Mouse (Mus musculus): ENCODE results near the gene Strada. TPM values are rescaled to one million over a fixed set of nuclear protein-coding genes. Genes with fewer than 3 reads are reported as not detected.
"Not testable (repeated sequence)": the region's sequence is repeated elsewhere in the genome, so short reads cannot be mapped to it uniquely, and the experiment has no call there.

The Strada gene
- polyA plus RNA-seq, 1 experiment from 2014 or later, result 21.9 TPM

DNA sequence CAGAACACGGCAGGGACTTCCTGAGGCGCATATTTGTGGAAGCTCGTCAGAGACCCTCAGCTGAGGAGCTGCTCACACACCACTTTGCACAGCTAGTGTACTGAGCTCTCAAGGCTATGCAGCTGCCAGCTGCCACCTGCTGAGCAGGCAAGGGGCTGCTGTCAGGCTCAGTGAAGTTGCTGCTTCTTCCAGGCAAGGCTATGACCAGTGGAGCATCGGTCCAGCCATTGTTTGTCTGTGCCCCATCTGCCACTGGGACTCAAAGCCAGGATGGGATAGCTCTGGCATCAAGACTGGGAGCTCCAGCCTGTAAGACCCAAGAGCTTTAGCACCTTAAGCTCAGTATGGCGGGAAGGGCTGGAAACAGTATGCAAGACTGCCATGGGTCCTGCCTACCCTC, 47.9 kb downstream of the Strada start:
- ATAC-seq (replicated peaks; ENCODE audit: extremely low read depth, insufficient read depth, low FRiP score), result no peak
- Histone ChIP-seq H3K27me3 (ENCODE audit: control insufficient read depth, insufficient read depth, low read length) (no peaks in the 10 kb centered on the region), H3K36me3 (ENCODE audit: control insufficient read depth, insufficient read depth) (peaks cover 47% of the 10 kb centered on the region), H3K4me3 (ENCODE audit: low read length) (no peak overlapping the region), H3K4me2 (ENCODE audit: low read depth, low read length) (no peak overlapping the region), H3K9me3 (replicated peaks; ENCODE audit: control insufficient read depth, low read length) (no peaks in the 10 kb centered on the region), H3K27ac (ENCODE audit: low read length) (no peak overlapping the region), H3K9ac (ENCODE audit: low read length) (no peak overlapping the region), H3K4me1 (ENCODE audit: control insufficient read depth, insufficient read depth, low read length) (peaks cover 5% of the 10 kb centered on the region)
- 75% methylated on average over 5 of the region's 5 CpGs for WGBS

- no peaks in the 10 kb centered on the region for H3K27me3 ChIP-seq (ENCODE audit: control insufficient read depth, insufficient read depth, low read length)
- no peak overlapping the region for H3K27ac ChIP-seq (ENCODE audit: low read length)
- ATAC-seq (replicated peaks; ENCODE audit: extremely low read depth, insufficient read depth, low FRiP score), result no peak
- no peak overlapping the region for H3K4me2 ChIP-seq (ENCODE audit: low read depth, low read length)
- no peak overlapping the region for H3K9ac ChIP-seq (ENCODE audit: low read length)
- no peaks in the 10 kb centered on the region; the same call in 1 of the 2 replicates for H3K4me1 ChIP-seq (ENCODE audit: control insufficient read depth, insufficient read depth, low read length)
- peaks cover 55% of the 10 kb centered on the region for H3K36me3 ChIP-seq (ENCODE audit: control insufficient read depth, insufficient read depth)
- no peaks in the 10 kb centered on the region for H3K9me3 ChIP-seq (replicated peaks; ENCODE audit: control insufficient read depth, low read length)
- 71% methylated on average over 8 of the region's 8 CpGs for WGBS
- no peak overlapping the region for H3K4me3 ChIP-seq (ENCODE audit: low read length)
Observed at GRCm38 (mm10) chr11:106152132-106152531, 49.8 kb downstream of the Strada start.

- Histone ChIP-seq H3K27me3 (ENCODE audit: control insufficient read depth, insufficient read depth, low read length) (no peaks in the 10 kb centered on the region), H3K9me3 (replicated peaks; ENCODE audit: control insufficient read depth, low read length) (no peaks in the 10 kb centered on the region), H3K4me1 (ENCODE audit: control insufficient read depth, insufficient read depth, low read length) (no peaks in the 10 kb centered on the region), H3K36me3 (ENCODE audit: control insufficient read depth, insufficient read depth) (peaks cover 49% of the 10 kb centered on the region), H3K27ac (ENCODE audit: low read length) (no peak overlapping the region), H3K4me3 (ENCODE audit: low read length) (no peak overlapping the region), H3K9ac (ENCODE audit: low read length) (no peak overlapping the region), H3K4me2 (ENCODE audit: low read depth, low read length) (no peak overlapping the region)
- 81% methylated on average over 3 of the region's 3 CpGs for WGBS
- ATAC-seq (replicated peaks; ENCODE audit: extremely low read depth, insufficient read depth, low FRiP score), result no peak
Observed at GRCm38 (mm10) chr11:106151219-106151618, 50.7 kb downstream of the Strada start.

- Histone ChIP-seq H3K4me2 (ENCODE audit: low read depth, low read length) (peak overlapping the region; percentile 57), H3K9me3 (replicated peaks; ENCODE audit: control insufficient read depth, low read length) (no peaks in the 10 kb centered on the region), H3K27ac (ENCODE audit: low read length) (peak overlapping the region; percentile 93), H3K27me3 (ENCODE audit: control insufficient read depth, insufficient read depth, low read length) (no peaks in the 10 kb centered on the region), H3K4me3 (ENCODE audit: low read length) (peak overlapping the region; percentile 20), H3K9ac (ENCODE audit: low read length) (peak overlapping the region; percentile 60), H3K4me1 (ENCODE audit: control insufficient read depth, insufficient read depth, low read length) (peaks cover 21% of the 10 kb centered on the region), H3K36me3 (ENCODE audit: control insufficient read depth, insufficient read depth) (peaks cover 16% of the 10 kb centered on the region)
- 11% methylated on average over 8 of the region's 8 CpGs for WGBS
- ATAC-seq (replicated peaks; ENCODE audit: extremely low read depth, insufficient read depth, low FRiP score), result peak; percentile 92
Observed at GRCm38 (mm10) chr11:106134580-106135528, 67.1 kb downstream of the Strada start.

GRCm38 (mm10) chr11:106132516-106132915, 69.5 kb downstream of the Strada start:
- no peaks in the 10 kb centered on the region for H3K27me3 ChIP-seq (ENCODE audit: control insufficient read depth, insufficient read depth, low read length)
- no peak for ATAC-seq (replicated peaks; ENCODE audit: extremely low read depth, insufficient read depth, low FRiP score)
- peaks cover 21% of the 10 kb centered on the region for H3K4me1 ChIP-seq (ENCODE audit: control insufficient read depth, insufficient read depth, low read length)
- 89% methylated on average over 5 of the region's 5 CpGs for WGBS
- H3K9me3 ChIP-seq (replicated peaks; ENCODE audit: control insufficient read depth, low read length), result no peaks in the 10 kb centered on the region
- no peak overlapping the region for H3K27ac ChIP-seq (ENCODE audit: low read length)
- no peak overlapping the region for H3K9ac ChIP-seq (ENCODE audit: low read length)
- H3K4me2 ChIP-seq (ENCODE audit: low read depth, low read length), result no peak overlapping the region
- H3K4me3 ChIP-seq (ENCODE audit: low read length), result no peak overlapping the region
- peaks cover 17% of the 10 kb centered on the region for H3K36me3 ChIP-seq (ENCODE audit: control insufficient read depth, insufficient read depth)

DNA sequence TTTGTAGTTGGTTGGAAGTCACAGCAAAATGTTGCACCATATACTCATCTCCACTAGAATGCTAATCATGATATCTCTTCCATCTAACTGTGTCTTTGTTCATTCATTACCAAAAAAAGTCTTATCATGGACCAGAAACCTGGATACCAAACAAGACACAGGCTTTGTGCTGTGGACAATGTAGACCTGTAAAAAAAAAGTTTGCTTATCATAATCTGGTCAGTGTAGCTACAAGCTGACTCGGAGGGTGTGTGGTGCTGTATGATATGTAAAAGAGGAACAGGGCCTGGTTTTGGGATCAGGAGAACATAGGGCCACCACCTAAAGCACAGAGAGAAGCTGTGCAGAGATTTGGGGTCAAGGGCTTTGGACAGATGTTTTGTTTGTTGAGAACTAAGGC, 72.5 kb downstream of the Strada start:
- Histone ChIP-seq H3K4me1 (ENCODE audit: control insufficient read depth, insufficient read depth, low read length) (peaks cover 11% of the 10 kb centered on the region), H3K9ac (ENCODE audit: low read length) (no peak overlapping the region), H3K36me3 (ENCODE audit: control insufficient read depth, insufficient read depth) (peaks cover 18% of the 10 kb centered on the region), H3K4me2 (ENCODE audit: low read depth, low read length) (no peak overlapping the region), H3K4me3 (ENCODE audit: low read length) (no peak overlapping the region), H3K27ac (ENCODE audit: low read length) (no peak overlapping the region), H3K27me3 (ENCODE audit: control insufficient read depth, insufficient read depth, low read length) (no peaks in the 10 kb centered on the region), H3K9me3 (replicated peaks; ENCODE audit: control insufficient read depth, low read length) (no peaks in the 10 kb centered on the region)
- no peak for ATAC-seq (replicated peaks; ENCODE audit: extremely low read depth, insufficient read depth, low FRiP score)
- WGBS, result 63% methylated on average over 1 of the region's 1 CpGs

GRCm38 (mm10) chr11:106126727-106127373, 75.1 kb downstream of the Strada start:
- not testable (repeated sequence) for H3K9ac ChIP-seq (ENCODE audit: low read length); H3K4me2 ChIP-seq (ENCODE audit: low read depth, low read length); ATAC-seq (replicated peaks; ENCODE audit: extremely low read depth, insufficient read depth, low FRiP score); H3K4me1 ChIP-seq (ENCODE audit: control insufficient read depth, insufficient read depth, low read length); H3K9me3 ChIP-seq (replicated peaks; ENCODE audit: control insufficient read depth, low read length); H3K27ac ChIP-seq (ENCODE audit: low read length); H3K27me3 ChIP-seq (ENCODE audit: control insufficient read depth, insufficient read depth, low read length); H3K4me3 ChIP-seq (ENCODE audit: low read length)
- peaks cover 25% of the 10 kb centered on the region for H3K36me3 ChIP-seq (ENCODE audit: control insufficient read depth, insufficient read depth)
- 91% methylated on average over 4 of the region's 6 CpGs for WGBS

DNA sequence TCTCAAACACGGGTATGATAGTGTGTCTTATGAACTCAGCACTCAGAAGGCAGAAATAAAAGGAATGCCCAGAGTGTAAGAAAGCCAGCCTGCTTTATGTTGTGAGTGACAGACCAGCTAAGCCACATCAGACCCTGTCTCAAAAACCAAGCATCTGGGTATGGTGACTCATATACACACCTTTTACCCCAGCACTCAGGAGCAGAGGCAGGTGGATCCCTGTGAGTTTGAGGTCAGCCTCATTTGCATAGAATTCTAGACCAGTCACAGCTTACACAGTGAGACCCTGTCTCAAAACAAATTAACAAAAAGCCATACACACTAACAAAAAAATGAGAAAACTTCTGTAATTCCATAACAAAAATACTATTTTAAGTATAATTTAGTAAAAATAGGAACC, 76.1 kb downstream of the Strada start:
- ATAC-seq (replicated peaks; ENCODE audit: extremely low read depth, insufficient read depth, low FRiP score), result no peak
- Histone ChIP-seq H3K36me3 (ENCODE audit: control insufficient read depth, insufficient read depth) (peaks cover 28% of the 10 kb centered on the region), H3K4me2 (ENCODE audit: low read depth, low read length) (no peak overlapping the region), H3K9ac (ENCODE audit: low read length) (no peak overlapping the region), H3K9me3 (replicated peaks; ENCODE audit: control insufficient read depth, low read length) (no peaks in the 10 kb centered on the region), H3K27me3 (ENCODE audit: control insufficient read depth, insufficient read depth, low read length) (no peaks in the 10 kb centered on the region), H3K4me1 (ENCODE audit: control insufficient read depth, insufficient read depth, low read length) (no peaks in the 10 kb centered on the region), H3K27ac (ENCODE audit: low read length) (no peak overlapping the region), H3K4me3 (ENCODE audit: low read length) (no peak overlapping the region)
- 75% methylated on average over 1 of the region's 1 CpGs for WGBS

- Histone ChIP-seq H3K27me3 (ENCODE audit: control insufficient read depth, insufficient read depth, low read length) (no peaks in the 10 kb centered on the region), H3K4me2 (ENCODE audit: low read depth, low read length) (no peak overlapping the region), H3K36me3 (ENCODE audit: control insufficient read depth, insufficient read depth) (peaks cover 27% of the 10 kb centered on the region), H3K27ac (ENCODE audit: low read length) (no peak overlapping the region), H3K9me3 (replicated peaks; ENCODE audit: control insufficient read depth, low read length) (no peaks in the 10 kb centered on the region), H3K9ac (ENCODE audit: low read length) (no peak overlapping the region), H3K4me1 (ENCODE audit: control insufficient read depth, insufficient read depth, low read length) (no peaks in the 10 kb centered on the region), H3K4me3 (ENCODE audit: low read length) (no peak overlapping the region)
- ATAC-seq (replicated peaks; ENCODE audit: extremely low read depth, insufficient read depth, low FRiP score), result no peak
- 79% methylated on average over 4 of the region's 4 CpGs for WGBS
Observed at GRCm38 (mm10) chr11:106124784-106125183, 77.2 kb downstream of the Strada start.
